Comparison of ENCODE assay signal across 27 mouse cellular contexts in the genomic region with DNA sequence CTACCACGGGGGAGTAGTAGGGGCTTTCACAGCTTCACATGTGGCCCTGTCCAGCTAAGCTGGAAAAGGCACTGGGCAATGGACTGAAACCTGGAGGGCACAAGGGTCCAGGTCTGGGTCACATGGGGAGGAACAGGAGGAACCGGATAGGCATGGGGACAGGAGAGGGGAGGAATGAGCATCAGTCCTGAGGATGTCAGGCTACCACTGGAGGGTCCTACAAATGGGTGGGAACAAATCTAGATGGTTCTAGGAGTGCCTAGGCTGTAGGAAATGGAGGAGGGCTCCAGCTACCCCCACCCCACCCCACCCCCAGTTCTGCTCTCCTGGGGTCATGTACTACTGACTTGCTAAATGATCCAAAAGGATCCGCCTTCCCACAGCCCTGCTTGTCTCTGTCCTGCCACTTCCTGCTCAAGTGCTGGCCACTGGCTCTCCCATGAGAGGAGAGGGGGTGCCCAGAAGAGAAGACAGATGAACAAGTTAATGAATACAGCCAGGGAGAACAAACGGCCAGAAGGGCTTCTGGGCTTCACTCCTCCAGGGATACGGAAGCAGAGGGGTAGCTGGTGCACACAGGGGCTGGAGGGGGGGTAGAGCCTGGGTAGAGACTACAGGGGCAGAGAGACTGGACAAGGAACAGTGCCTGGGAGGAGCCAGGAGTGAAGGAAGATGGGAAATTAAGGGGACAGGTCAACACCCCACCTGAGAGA. TPM values are rescaled to one million over a fixed set of nuclear protein-coding genes. Genes with fewer than 3 reads are reported as not detected.
A peak's percentile ranks its signal among the peaks of the same experiment; 100 is the strongest.
DNase-seq lines count a peak whose midpoint lies in the region; ATAC-seq and TF ChIP-seq lines count a peak whose summit lies in the region.
"Had no signal": no experiment of that assay in that cellular context is flagged by ENCODE, and none has a peak within 500 bp of the region (broad histone marks: within the 10 kb centered on the region; RNA-seq: fewer than 3 reads in every experiment).

No protein-coding gene starts in this region.

- H3K36me3 ChIP-seq in megakaryocyte, embryonic 14.5 days (replicated peaks; ENCODE audit: low read length): peaks cover 97% of the 10 kb centered on the region
- no peaks in the 10 kb centered on the region; the same call in 1 of the 2 replicates for H3K36me3 ChIP-seq in kidney, adult 2 months (ENCODE audit: control insufficient read depth, insufficient read depth, low read length)
- peaks cover 7% of the 10 kb centered on the region for H3K36me3 ChIP-seq in kidney, postnatal 0 days (ENCODE audit: insufficient read depth, low read length)
- H3K36me3 ChIP-seq: limb, embryonic 13.5 days; midbrain, embryonic 12.5 days; neural tube, embryonic 13.5 days had no signal

- no peak overlapping the region; the same call in 1 of the 2 replicates for H3K27ac ChIP-seq in kidney, adult 2 months (ENCODE audit: insufficient read depth, low read depth, low read length)
- peak overlapping the region; percentile 47; the same call in 1 of the 2 replicates for H3K27ac ChIP-seq in kidney, postnatal 0 days
- H3K27ac ChIP-seq: gastrocnemius, adult 2 months; heart, embryonic 13.5 days; layer of hippocampus, adult 2 months; left cerebral cortex, adult 2 months; limb, embryonic 13.5 days; liver, embryonic 12.5 days; midbrain, embryonic 12.5 days; neural tube, embryonic 13.5 days had no signal

- TF ChIP-seq POLR2A in kidney, adult 2 months (IDR thresholded peaks at IDR 0.05; ENCODE audit: low read depth, low read length): no peak

- no peak overlapping the region for H3K9ac ChIP-seq in kidney, postnatal 0 days (ENCODE audit: low read depth, low read length)
- H3K9ac ChIP-seq: heart, embryonic 13.5 days; limb, embryonic 13.5 days; liver, embryonic 12.5 days; midbrain, embryonic 12.5 days; neural tube, embryonic 13.5 days had no signal

- peak; percentile 51 for DNase-seq in kidney, adult 2 months
- no peak for DNase-seq in kidney, postnatal 0 days (ENCODE audit: low spot score)
- no peak for DNase-seq in lung, postnatal 4 days
- DNase-seq in embryo, embryonic 10.5 days (ENCODE audit: low spot score): no peak
- DNase-seq in embryo, embryonic 9.5 days (ENCODE audit: extremely low spot score): no peak
- DNase-seq: adrenal gland, postnatal 36 days; cerebellum, adult 9-10 months; gastrocnemius, adult 2 months; gastrocnemius, postnatal 36 days; heart, adult 18-20 months; heart, postnatal 10 days; lung, adult 18-20 months; lung, postnatal 10 days; thymus, postnatal 4 days had no signal

- peaks cover 100% of the 10 kb centered on the region for H3K4me1 ChIP-seq in megakaryocyte, embryonic 14.5 days
- H3K4me1 ChIP-seq in kidney, adult 2 months (ENCODE audit: control insufficient read depth, insufficient read depth, low read length): peaks cover 10% of the 10 kb centered on the region
- no peaks in the 10 kb centered on the region for H3K4me1 ChIP-seq in kidney, postnatal 0 days (replicated peaks; ENCODE audit: insufficient read depth, low read length)
- H3K4me1 ChIP-seq: limb, embryonic 13.5 days; midbrain, embryonic 12.5 days; neural tube, embryonic 13.5 days had no signal

- WGBS in kidney, adult 2 months: 32% methylated on average over 5 of the region's 5 CpGs
- 18% methylated on average over 5 of the region's 5 CpGs for WGBS in kidney, postnatal 0 days

- H3K9me3 ChIP-seq in megakaryocyte, embryonic 14.5 days: no peaks in the 10 kb centered on the region
- no peaks in the 10 kb centered on the region for H3K9me3 ChIP-seq in kidney, postnatal 0 days (replicated peaks; ENCODE audit: low read length)
- H3K9me3 ChIP-seq: heart, embryonic 13.5 days; limb, embryonic 13.5 days; liver, embryonic 12.5 days; midbrain, embryonic 12.5 days; neural tube, embryonic 13.5 days had no signal

- H3K4me3 ChIP-seq in megakaryocyte, embryonic 14.5 days (replicated peaks): peak overlapping the region; percentile 93
- H3K4me3 ChIP-seq in kidney, adult 2 months (ENCODE audit: insufficient read depth, low read depth, low read length): no peak overlapping the region
- no peak overlapping the region for H3K4me3 ChIP-seq in kidney, postnatal 0 days (replicated peaks; ENCODE audit: low read depth, low read length)
- H3K4me3 ChIP-seq: erythroblast, embryonic 14.5 days; gastrocnemius, adult 2 months; heart, embryonic 13.5 days; layer of hippocampus, adult 2 months; left cerebral cortex, adult 2 months; limb, embryonic 13.5 days; liver, embryonic 12.5 days; midbrain, embryonic 12.5 days; neural tube, embryonic 13.5 days had no signal

- TF ChIP-seq CTCF in kidney, adult 2 months (conservative IDR thresholded peaks at IDR 0.05; ENCODE audit: insufficient read depth, insufficient read length, low read depth, low read length): no peak
- TF ChIP-seq CTCF in kidney, postnatal 0 days (IDR thresholded peaks at IDR 0.05; ENCODE audit: low read depth): no peak

- no peak for ATAC-seq in megakaryocyte, adult 5-6 weeks (ENCODE audit: poor library complexity, severe bottlenecking)
- ATAC-seq in kidney, postnatal 0 days (replicated peaks; ENCODE audit: low FRiP score, low read depth): peak; percentile 38; the same call in 1 of the 2 replicates
- ATAC-seq: CD4-positive, CD25-positive, alpha-beta regulatory T cell, adult 4 months; forebrain, embryonic 16.5 days; hindbrain, embryonic 16.5 days; liver, embryonic 12.5 days had no signal

- H3K27me3 ChIP-seq in megakaryocyte, embryonic 14.5 days (replicated peaks): no peaks in the 10 kb centered on the region
- no peaks in the 10 kb centered on the region for H3K27me3 ChIP-seq in kidney, adult 2 months (replicated peaks; ENCODE audit: control insufficient read depth, insufficient read depth, low read length)
- H3K27me3 ChIP-seq in kidney, postnatal 0 days (ENCODE audit: insufficient read depth, low read length): no peaks in the 10 kb centered on the region
- H3K27me3 ChIP-seq: heart, embryonic 13.5 days; limb, embryonic 13.5 days; liver, embryonic 12.5 days; neural tube, embryonic 13.5 days had no signal

- no peak overlapping the region for H3K4me2 ChIP-seq in kidney, postnatal 0 days (ENCODE audit: low read length)
- H3K4me2 ChIP-seq: heart, embryonic 13.5 days; limb, embryonic 13.5 days; liver, embryonic 12.5 days; midbrain, embryonic 12.5 days; neural tube, embryonic 13.5 days had no signal

RNA-seq across cellular contexts. Expression of a gene that starts 11.0 kb away (rescaled TPM):
- polyA plus RNA-seq in megakaryocyte, embryonic 14.5 days (2012; ENCODE audit: insufficient read depth, low replicate concordance): 102 and 106 TPM in 2 replicates
- 42.1 and 52.5 TPM in 2 replicates for total RNA-seq in megakaryocyte, adult 5-6 weeks (2015)
- total RNA-seq in megakaryocyte, adult 5-6 weeks (2017): 29.1 and 35.9 TPM in 2 replicates
- 41.6 and 49.2 TPM in 2 replicates for polyA plus RNA-seq in kidney, adult 2 months (2012; rRNA removed)
- 2.9 and 3.9 TPM in 2 replicates for polyA plus RNA-seq in kidney, postnatal 0 days (2015; fragmentation: Nextera tagmentation; extraction: Ambion mirVana)

RNA-seq across cellular contexts. Expression of a gene that starts 13.3 kb away (rescaled TPM):
- polyA plus RNA-seq in megakaryocyte, embryonic 14.5 days (2012; ENCODE audit: insufficient read depth, low replicate concordance): 77.7 and 537 TPM in 2 replicates
- 204 and 210 TPM in 2 replicates for total RNA-seq in megakaryocyte, adult 5-6 weeks (2015)
- total RNA-seq in megakaryocyte, adult 5-6 weeks (2017): 165 and 180 TPM in 2 replicates
- 95.9 and 125 TPM in 2 replicates for polyA plus RNA-seq in kidney, adult 2 months (2012; rRNA removed)
- polyA plus RNA-seq in kidney, postnatal 0 days (2015; fragmentation: Nextera tagmentation; extraction: Ambion mirVana): 153 and 154 TPM in 2 replicates

RNA-seq across cellular contexts. Expression of a gene that starts 18.7 kb away (rescaled TPM):
- 6.7 and 12.4 TPM in 2 replicates for polyA plus RNA-seq in megakaryocyte, embryonic 14.5 days (2012; ENCODE audit: insufficient read depth, low replicate concordance)
- total RNA-seq in megakaryocyte, adult 5-6 weeks (2015): 4.6 and 5.2 TPM in 2 replicates
- 2.0 and 3.5 TPM in 2 replicates for total RNA-seq in megakaryocyte, adult 5-6 weeks (2017)
- 4.3 and 6.2 TPM in 2 replicates for polyA plus RNA-seq in kidney, adult 2 months (2012; rRNA removed)
- 42.3 and 45.7 TPM in 2 replicates for polyA plus RNA-seq in kidney, postnatal 0 days (2015; fragmentation: Nextera tagmentation; extraction: Ambion mirVana)
